Mouse (Mus musculus) kidney, postnatal 0 days (tissue): ENCODE results near the gene Pde4d. TPM values are rescaled to one million over a fixed set of nuclear protein-coding genes. Genes with fewer than 3 reads are reported as not detected.

ENCODE experiments used
- ATAC-seq: fragments of 200-750 bp; cut with Nextera tagmentation; replicated peaks from 2 replicates; pipeline ENCODE4 v1.8.0; 2017; ENCODE audit warnings: low read depth, moderate number of reproducible peaks, moderate TSS enrichment, moderate library complexity; ENCODE audit not compliant: low FRiP score
- DNase-seq: peaks from one replicate; pipeline ENCODE4 v3.0.0-alpha.2; 2016; ENCODE audit warnings: low spot score
- H3K27ac ChIP-seq: fragments of 300-500 bp; sonication (generic); 2 replicates; pipeline ENCODE4 v1.5.1; 2014; ENCODE audit warnings: mild to moderate bottlenecking
- H3K27me3 ChIP-seq: fragments of 300-500 bp; sonication (generic); 2 replicates; pipeline ENCODE4 v1.6.1; 2014; ENCODE audit warnings: low read length, mixed read lengths; ENCODE audit not compliant: insufficient read depth
- H3K36me3 ChIP-seq: fragments of 300-500 bp; sonication (generic); 2 replicates; pipeline ENCODE4 v1.6.1; 2014; ENCODE audit warnings: low read length, mixed read lengths; ENCODE audit not compliant: insufficient read depth
- H3K4me1 ChIP-seq: fragments of 300-500 bp; sonication (generic); replicated peaks from 2 replicates; pipeline ENCODE4 v1.6.1; 2014; ENCODE audit warnings: antibody characterized with exemption, low read length, mixed read lengths; ENCODE audit not compliant: insufficient read depth
- H3K4me2 ChIP-seq: fragments of 300-500 bp; sonication (generic); 2 replicates; pipeline ENCODE4 v1.6.1; 2014; ENCODE audit warnings: mild to moderate bottlenecking, low read length, moderate library complexity, mixed read lengths
- H3K4me3 ChIP-seq: fragments of 300-500 bp; sonication (generic); replicated peaks from 2 replicates; pipeline ENCODE4 v1.5.1; 2014; ENCODE audit warnings: low read depth, low read length
- H3K9ac ChIP-seq: fragments of 300-500 bp; sonication (generic); 2 replicates; pipeline ENCODE4 v1.6.1; 2014; ENCODE audit warnings: low read depth, low read length
- H3K9me3 ChIP-seq: fragments of 300-500 bp; sonication (generic); replicated peaks from 2 replicates; pipeline ENCODE4 v1.6.1; 2016; ENCODE audit warnings: low read length, inconsistent platforms, mixed read lengths
- CTCF ChIP-seq: IDR thresholded peaks from 2 replicates; pipeline ENCODE4 v1.5.1; 2016; ENCODE audit warnings: antibody characterized with exemption, low read depth, mild to moderate bottlenecking, moderate library complexity
- whole genome bisulfite sequencing: fragments of 180-500 bp; shearing (Covaris S2); extraction: QIAGEN DNeasy Blood & Tissue Kit; methylation state at CpG from one replicate; pipeline ENCODE4 v1.1.7; 2014; 5-methylcytosine and 5-hydroxymethylcytosine counted together
- polyA plus RNA-seq: library from polyadenylated mRNA; unstranded; fragments of >200 nt; fragmentation: Nextera tagmentation; extraction: Ambion mirVana; gene quantifications from 2 replicates; pipeline ENCODE4 v1.2.1, GENCODE M21; 2015

The Pde4d gene
- polyA plus RNA-seq, 1 experiment from 2014 or later: 7.1 TPM

- WGBS: 53% methylated on average over 18 of the region's 18 CpGs
- no peaks in the 10 kb centered on the region for H3K36me3 ChIP-seq
- no peak overlapping the region for H3K4me3 ChIP-seq
- H3K9me3 ChIP-seq: no peaks in the 10 kb centered on the region
- TF ChIP-seq CTCF: no peak
- 0 out of 2 replicates have a peak, but pooled peaks cover 5% of the 10 kb centered on the region for H3K4me1 ChIP-seq
- DNase-seq (no peak), ATAC-seq (no peak)
- H3K27ac ChIP-seq: no peak overlapping the region
- no peaks in the 10 kb centered on the region for H3K27me3 ChIP-seq
- H3K4me2 ChIP-seq: peak overlapping the region; percentile 21; the same call in 1 of the 2 replicates
- no peak overlapping the region for H3K9ac ChIP-seq
Observed at GRCm38 (mm10) chr13:109231848-109232460, 782.2 kb downstream of the Pde4d start.

GRCm38 (mm10) chr13:109232531-109232930 lies 782.8 kb downstream of the Pde4d start:
- TF ChIP-seq CTCF: no peak
- Histone ChIP-seq H3K36me3 (no peaks in the 10 kb centered on the region), H3K27me3 (no peaks in the 10 kb centered on the region), H3K4me1 (0 out of 2 replicates have a peak, but pooled peaks cover 5% of the 10 kb centered on the region), H3K9me3 (no peaks in the 10 kb centered on the region), H3K4me2 (no peak overlapping the region), H3K4me3 (no peak overlapping the region), H3K9ac (no peak overlapping the region), H3K27ac (no peak overlapping the region)
- ATAC-seq (no peak), DNase-seq (no peak)
- 74% methylated on average over 5 of the region's 5 CpGs for WGBS

- Histone ChIP-seq H3K9me3 (no peaks in the 10 kb centered on the region), H3K4me2 (no peak overlapping the region), H3K27me3 (no peaks in the 10 kb centered on the region), H3K9ac (no peak overlapping the region), H3K36me3 (no peaks in the 10 kb centered on the region), H3K27ac (no peak overlapping the region), H3K4me1 (peaks cover 5% of the 10 kb centered on the region; the same call in 1 of the 2 replicates), H3K4me3 (no peak overlapping the region)
- DNase-seq (no peak), ATAC-seq (no peak)
- WGBS: 43% methylated on average over 5 of the region's 5 CpGs
- TF ChIP-seq CTCF: no peak
Observed at GRCm38 (mm10) chr13:109233911-109234613, 784.3 kb downstream of the Pde4d start.

GRCm38 (mm10) chr13:109236047-109236446 lies 786.3 kb downstream of the Pde4d start:
- Histone ChIP-seq H3K27me3 (no peaks in the 10 kb centered on the region), H3K9me3 (no peaks in the 10 kb centered on the region), H3K27ac (no peak overlapping the region), H3K4me1 (no peaks in the 10 kb centered on the region; the same call in 1 of the 2 replicates), H3K4me2 (no peak overlapping the region), H3K4me3 (no peak overlapping the region), H3K9ac (no peak overlapping the region), H3K36me3 (no peaks in the 10 kb centered on the region)
- TF ChIP-seq CTCF: no peak
- DNase-seq: peak; percentile 18
- no peak for ATAC-seq
- 65% methylated on average over 4 of the region's 4 CpGs for WGBS

- Histone ChIP-seq H3K4me3 (no peak overlapping the region), H3K36me3 (no peaks in the 10 kb centered on the region), H3K9ac (no peak overlapping the region), H3K27ac (no peak overlapping the region), H3K4me2 (no peak overlapping the region), H3K27me3 (no peaks in the 10 kb centered on the region), H3K4me1 (no peaks in the 10 kb centered on the region; the same call in 1 of the 2 replicates), H3K9me3 (no peaks in the 10 kb centered on the region)
- WGBS: 45% methylated on average over 4 of the region's 4 CpGs
- ATAC-seq (no peak), DNase-seq (peak; percentile 28)
- TF ChIP-seq CTCF: no peak
Observed at GRCm38 (mm10) chr13:109238670-109239069, 788.9 kb downstream of the Pde4d start.

- H3K27me3 ChIP-seq: no peaks in the 10 kb centered on the region
- 0 out of 2 replicates have a peak overlapping the region, but pooled peaks have one; percentile 43 for H3K27ac ChIP-seq
- DNase-seq (peak; percentile 57), ATAC-seq (no peak)
- H3K4me1 ChIP-seq: no peaks in the 10 kb centered on the region; the same call in 1 of the 2 replicates
- H3K36me3 ChIP-seq: no peaks in the 10 kb centered on the region
- 66% methylated on average over 11 of the region's 11 CpGs for WGBS
- no peak overlapping the region for H3K9ac ChIP-seq
- no peaks in the 10 kb centered on the region for H3K9me3 ChIP-seq
- H3K4me2 ChIP-seq: no peak overlapping the region
- no peak overlapping the region for H3K4me3 ChIP-seq
- TF ChIP-seq CTCF: no peak
Observed at GRCm38 (mm10) chr13:109239296-109239695, 789.5 kb downstream of the Pde4d start.
